Mouse (Mus musculus) skeletal muscle tissue, adult 2 months (tissue): ENCODE results near the gene 1810062G17Rik.

ENCODE experiments used
- DNase-seq: peaks from one replicate; pipeline ENCODE4 v3.0.0-alpha.2; 2012; ENCODE audit warnings: low read depth, low spot score

1810062G17Rik gene

DNA sequence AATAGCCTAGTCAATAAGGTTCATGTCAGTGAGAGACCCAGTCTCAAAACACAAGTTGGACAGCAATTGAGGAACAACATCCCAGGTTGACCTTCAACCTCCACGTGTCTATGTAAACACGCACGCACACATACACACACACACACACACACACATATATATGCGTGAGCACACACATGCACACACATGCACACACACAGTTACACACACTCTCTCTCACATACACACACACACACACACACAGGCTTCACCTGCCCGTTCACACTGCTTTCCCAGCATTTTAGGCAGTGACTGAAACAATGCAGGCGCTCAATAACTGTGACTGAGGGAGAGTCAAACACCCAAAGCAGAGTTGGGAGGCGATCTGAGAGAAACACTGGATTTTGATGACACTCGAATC is 29.6 kb downstream of the 1810062G17Rik start:
- DNase-seq, result no peak

- DNase-seq, result no peak
Observed at GRCm38 (mm10) chr3:36505809-36506735, 30.3 kb downstream of the 1810062G17Rik start.

DNA sequence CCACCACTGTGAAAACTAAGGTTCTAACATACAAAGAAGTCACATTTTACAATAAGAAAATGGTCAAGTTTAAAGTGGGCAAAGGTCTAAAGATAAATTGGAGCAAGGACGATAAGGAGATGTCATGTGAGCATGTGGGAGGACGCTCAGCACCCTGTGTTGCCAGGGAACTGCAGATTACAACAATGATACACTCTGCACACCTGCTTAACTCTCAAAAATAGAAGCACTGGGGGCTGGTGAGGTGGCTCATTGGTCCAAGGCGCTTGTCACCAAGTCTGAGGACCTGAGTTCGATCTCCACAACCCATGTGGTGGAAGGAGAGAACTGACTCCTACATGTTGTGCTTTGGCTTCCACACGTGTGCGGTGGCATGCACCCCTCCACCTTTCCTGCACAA is 35.8 kb downstream of the 1810062G17Rik start:
- DNase-seq, result no peak

DNA sequence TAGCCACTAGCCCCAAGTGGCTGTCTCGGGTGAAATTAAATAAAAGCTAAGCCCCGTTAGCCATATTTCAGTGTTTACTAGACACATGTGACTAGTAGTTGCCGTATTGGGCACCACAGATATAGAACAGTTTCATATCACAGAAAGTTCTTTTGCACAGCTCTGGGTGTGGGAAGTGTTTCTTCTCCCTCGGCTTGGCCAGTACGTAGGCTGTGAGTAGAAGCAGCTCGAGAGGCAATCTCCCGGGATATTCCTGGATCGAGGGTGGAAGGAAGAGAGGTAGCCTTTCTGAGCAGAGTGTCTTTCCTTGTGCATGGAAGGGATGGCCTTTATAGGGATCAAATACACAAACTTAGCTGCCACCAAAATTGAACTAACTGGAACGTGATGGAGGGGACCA is 40.5 kb downstream of the 1810062G17Rik start:
- no peak for DNase-seq

DNA sequence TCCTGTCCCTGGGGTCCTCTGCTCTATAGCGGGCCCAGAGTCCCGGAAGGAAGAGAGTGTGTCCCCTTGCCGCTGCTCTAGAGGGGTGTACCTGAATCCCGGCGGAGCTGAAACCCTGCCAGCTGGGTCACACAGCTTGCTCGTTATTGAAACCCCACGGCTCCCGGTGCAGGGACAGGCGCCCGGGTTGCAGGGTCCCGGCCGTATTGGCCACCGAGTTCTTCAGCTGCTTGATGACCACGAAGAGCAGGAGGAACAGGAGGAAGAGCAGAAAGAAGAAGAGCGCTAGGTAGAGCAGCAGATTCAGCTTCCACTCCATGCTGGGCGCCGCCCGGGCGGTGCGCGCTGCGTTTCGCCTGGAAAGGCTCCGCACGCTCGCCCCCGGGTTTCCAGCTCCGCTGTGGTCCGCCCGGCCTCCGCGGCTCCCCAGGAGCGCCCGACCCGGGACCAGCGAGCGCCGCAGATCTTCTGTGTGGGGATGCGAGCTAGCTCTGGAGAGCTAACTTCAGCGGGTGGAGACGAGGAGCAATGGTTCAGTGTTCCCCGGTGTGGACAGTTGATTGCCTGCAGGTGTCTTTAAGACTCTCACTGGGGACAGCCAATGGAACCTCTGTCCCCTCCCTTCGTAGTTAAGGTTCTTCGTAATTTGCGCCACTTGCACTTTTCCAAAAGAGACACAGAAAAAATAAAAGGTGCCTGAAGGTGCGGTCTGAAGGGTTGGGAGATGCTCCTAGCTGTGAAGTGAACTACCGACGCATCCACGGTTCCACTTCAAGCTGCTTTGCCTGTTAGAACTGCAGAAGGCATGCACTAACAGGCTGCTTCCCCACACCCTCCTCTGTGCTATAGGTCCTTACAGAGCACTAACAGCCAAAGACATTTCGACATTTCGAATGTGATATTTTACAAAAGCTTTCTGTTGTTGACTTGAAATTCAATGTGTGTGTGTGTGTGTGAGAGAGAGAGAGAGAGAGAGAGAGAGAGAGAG is 45.6 kb downstream of the 1810062G17Rik start, which contains the start of gene Gm11549:
Gm11549 (minus strand) TSS at position 741 of the 988 bp plus-strand sequence.
- no peak for DNase-seq

DNA sequence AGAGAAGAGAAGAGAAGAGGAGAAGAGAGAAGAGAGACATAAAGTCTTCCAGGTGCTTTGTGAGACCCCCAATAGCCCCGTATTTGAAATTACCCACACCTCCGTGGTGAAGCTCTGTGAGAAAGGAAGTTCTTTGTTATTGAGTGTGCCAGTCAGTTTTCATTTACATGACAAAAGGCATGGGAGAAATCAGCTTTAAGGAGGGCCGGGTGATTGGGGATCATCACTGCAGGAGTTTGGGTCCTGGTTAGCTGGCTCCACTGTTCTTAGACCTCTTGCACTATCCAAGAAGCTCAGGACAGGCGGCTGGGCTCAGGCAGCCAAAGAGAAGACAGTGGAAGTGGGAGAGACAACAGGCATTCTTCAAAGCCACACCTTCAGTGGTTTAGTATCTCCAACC is 46.4 kb downstream of the 1810062G17Rik start:
- no peak for DNase-seq

- DNase-seq, result no peak
Observed at GRCm38 (mm10) chr3:36524466-36524865, 48.7 kb downstream of the 1810062G17Rik start.

DNA sequence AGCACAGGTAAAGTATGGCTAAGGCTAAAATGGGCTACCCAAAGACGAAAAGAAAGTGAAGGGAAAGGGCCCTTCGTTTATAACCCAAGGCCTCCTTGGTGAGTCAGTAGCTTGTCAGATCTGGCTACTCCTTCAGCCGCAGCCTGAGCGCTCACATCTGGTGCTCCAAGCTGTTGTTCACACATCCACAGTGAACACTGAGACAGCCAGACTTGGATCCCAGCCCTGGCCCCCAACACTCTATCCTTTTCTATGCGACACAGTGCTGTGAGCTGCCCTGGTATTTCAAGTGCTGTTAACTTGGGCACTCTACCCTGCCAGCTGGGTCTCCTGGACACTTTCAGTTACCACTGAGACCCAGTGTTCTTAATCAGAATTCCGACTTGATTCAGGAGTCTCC is 54.6 kb downstream of the 1810062G17Rik start:
- DNase-seq, result no peak

GRCm38 (mm10) chr3:36530781-36531180 is 55.0 kb downstream of the 1810062G17Rik start:
- DNase-seq, result no peak

DNA sequence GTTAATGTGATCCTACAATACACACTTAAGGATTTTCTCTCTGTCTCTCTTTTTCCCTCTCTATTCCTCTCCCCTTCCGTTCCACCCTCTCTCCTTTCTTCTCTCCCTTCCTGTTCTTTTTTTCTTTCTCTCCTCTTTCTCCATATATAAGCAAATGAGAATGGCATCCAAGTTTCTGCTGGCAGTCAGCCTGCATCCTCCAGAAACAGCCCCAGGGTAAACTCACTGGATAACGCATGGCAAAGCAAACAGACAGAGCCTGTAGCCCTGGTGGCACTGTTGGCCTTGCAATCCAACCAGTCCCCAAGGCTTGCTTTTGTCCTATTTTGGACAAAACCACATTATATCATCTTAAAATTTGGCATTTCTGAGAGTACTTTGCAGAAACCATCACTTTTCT is 55.5 kb downstream of the 1810062G17Rik start:
- DNase-seq, result no peak
